Mouse (Mus musculus) neural tube, postnatal 0 days (tissue): ENCODE results near the gene Smpd4. TPM values are rescaled to one million over a fixed set of nuclear protein-coding genes. Genes with fewer than 3 reads are reported as not detected.

Source experiments
- polyA plus RNA-seq: library from polyadenylated mRNA; unstranded; fragments of >200 nt; fragmentation: Nextera tagmentation; extraction: Ambion mirVana; gene quantifications from 2 replicates; pipeline ENCODE4 v1.2.1, GENCODE M21; 2015

Smpd4 gene
- polyA plus RNA-seq = 16.9 and 20.5 TPM in 2 replicates

DNA sequence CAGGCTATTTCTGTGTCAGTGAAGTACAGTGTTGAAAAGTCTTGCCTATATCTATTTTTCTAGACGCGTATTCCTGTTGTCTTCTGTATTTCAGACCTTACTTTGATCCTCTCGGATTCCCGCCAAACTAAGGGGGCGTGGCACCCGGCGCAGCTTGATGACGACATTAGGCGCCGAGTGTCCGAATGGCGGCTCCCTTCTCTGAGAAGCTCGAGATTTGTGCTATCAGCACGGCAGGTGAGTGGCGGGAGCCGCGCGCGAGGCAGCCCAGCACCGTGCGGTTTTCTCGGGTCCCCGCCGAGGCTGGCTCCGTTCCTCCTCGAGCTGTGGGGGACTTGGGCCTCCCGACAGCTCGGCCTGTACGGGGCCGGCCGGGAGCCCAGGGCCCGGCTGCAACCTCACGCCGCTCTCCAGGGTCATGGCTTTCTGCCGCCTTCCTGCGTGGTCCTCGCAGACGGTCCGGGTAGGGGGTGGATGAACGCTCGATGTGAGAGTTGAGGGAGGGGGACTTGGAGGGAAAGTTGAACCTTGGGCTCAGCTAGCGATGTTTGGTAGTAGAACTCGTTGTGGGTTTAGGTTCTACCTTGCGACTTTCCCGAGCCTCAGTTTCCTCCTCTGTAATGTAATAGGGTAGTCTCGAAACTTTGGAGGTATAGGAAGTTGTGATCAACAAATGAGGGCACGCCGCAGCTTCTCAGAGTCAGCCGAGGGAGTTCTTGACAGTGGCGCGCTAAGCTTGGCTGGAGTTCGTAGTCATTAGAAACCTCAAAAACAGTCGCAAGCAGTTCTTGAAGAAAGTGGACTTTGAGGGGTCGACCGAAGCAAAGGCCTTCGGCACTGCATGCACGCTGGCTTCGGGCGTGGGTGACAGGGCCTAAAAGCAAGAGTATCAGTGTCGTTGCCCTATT, at the start of gene Smpd4:
TSS of gene Smpd4 (plus strand) at position 157 of the 908 bp plus-strand sequence.

DNA sequence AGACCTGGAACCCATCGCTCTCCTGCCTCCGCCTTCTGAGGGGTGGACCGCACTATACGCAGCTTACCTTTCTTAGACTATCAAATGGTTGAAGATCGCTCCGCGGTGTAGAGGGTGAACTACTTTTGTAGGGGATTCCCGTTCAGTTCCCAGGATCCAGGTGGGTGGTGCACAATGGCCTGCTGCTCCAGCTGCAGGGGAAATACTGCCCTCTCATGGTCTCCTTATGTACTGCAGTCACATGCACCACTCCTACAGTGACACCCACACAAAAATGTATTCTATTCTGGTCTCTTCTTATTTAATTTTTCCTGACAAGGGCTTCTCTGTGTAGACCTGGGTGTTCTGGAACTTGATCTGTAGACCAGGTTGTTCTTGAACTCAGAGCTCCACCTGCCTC, 36.1 kb upstream of the Smpd4 start, which contains the start of gene Slc7a4:
TSS of gene Slc7a4 (minus strand) at position 151 of the 400 bp plus-strand sequence.

DNA sequence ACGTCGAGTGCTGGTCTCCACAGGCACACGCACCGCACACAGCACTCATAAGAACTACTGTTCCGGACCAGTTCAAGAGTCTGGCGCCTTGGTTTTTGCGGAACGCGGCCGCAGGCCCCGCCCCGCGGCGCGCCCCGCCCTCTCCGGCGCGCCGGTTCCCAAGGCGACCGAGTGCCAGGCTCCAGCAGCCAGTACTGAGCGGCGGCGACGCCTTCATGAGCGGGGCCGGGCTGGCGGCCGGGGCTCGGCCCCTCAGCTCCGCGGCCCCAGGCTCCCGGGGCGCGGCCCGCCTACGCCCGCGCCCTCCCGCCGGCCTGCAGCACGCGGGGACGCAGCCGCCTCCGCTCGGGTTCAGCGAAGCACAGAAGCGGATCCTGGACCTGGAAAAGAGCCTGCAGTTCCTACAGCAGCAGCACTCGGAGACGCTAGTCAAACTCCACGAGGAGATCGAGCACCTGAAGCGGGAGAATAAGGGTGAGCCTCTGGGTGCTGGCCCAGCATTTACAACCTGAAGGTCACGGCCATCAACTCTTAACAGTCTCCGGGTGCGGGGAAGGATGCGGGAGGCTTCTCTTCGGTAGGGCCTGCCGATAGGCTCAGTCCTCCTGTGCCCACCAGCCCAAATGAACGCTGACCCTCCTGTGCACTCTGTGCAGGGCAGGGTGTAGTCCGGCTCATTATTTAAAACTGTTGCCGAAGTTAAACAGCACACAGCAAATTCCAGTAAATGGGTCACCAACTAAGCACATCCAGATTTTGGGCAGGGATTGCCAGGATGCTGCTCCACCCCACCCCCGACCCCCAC, 27.4 kb downstream of the Smpd4 start, which contains the start of gene Ccdc74a:
TSS of gene Ccdc74a (plus strand) at position 161 of the 805 bp plus-strand sequence.

Other genes starting within 250 kb of the Smpd4 start
- 16.9 and 17.1 TPM in 2 replicates for gene Snap29, start 213.4 kb upstream of the Smpd4 start, polyA plus RNA-seq
- gene Pi4ka, start 213.0 kb upstream of the Smpd4 start, polyA plus RNA-seq = 43.5 and 57.2 TPM in 2 replicates
- gene Crkl, start 167.4 kb upstream of the Smpd4 start, polyA plus RNA-seq = 58.6 and 60.4 TPM in 2 replicates
- gene Aifm3, start 129.7 kb upstream of the Smpd4 start, polyA plus RNA-seq = 10.7 and 14.5 TPM in 2 replicates
- 76.8 and 85.5 TPM in 2 replicates for gene Lztr1, start 110.7 kb upstream of the Smpd4 start, polyA plus RNA-seq
- 63.9 and 64.6 TPM in 2 replicates for gene Thap7, start 88.2 kb upstream of the Smpd4 start, polyA plus RNA-seq
- 2.1 and 2.5 TPM in 2 replicates for gene Lrrc74b, start 58.1 kb upstream of the Smpd4 start, polyA plus RNA-seq
- 3.3 TPM in 2 replicates for gene P2rx6, start 57.5 kb upstream of the Smpd4 start, polyA plus RNA-seq
- gene Slc7a4, start 36.1 kb upstream of the Smpd4 start, polyA plus RNA-seq = 55.4 and 58.7 TPM in 2 replicates
- 38.1 and 38.7 TPM in 2 replicates for gene Ccdc74a, start 27.1 kb downstream of the Smpd4 start, polyA plus RNA-seq
- 31.0 and 35.2 TPM in 2 replicates for gene Med15, start 113.5 kb downstream of the Smpd4 start, polyA plus RNA-seq
- gene Klhl22, start 140.3 kb downstream of the Smpd4 start, polyA plus RNA-seq = 68.8 and 72.8 TPM in 2 replicates
- gene Scarf2, start 177.9 kb downstream of the Smpd4 start, polyA plus RNA-seq = 4.0 and 5.4 TPM in 2 replicates
- gene B830017H08Rik, start 213.8 kb downstream of the Smpd4 start, polyA plus RNA-seq = 11.1 and 13.0 TPM in 2 replicates
- gene Car15, start 219.0 kb downstream of the Smpd4 start, polyA plus RNA-seq = 0.75 and 2.2 TPM in 2 replicates